Mouse (Mus musculus): ENCODE measurements around the gene Ran.

Ran gene

DNA sequence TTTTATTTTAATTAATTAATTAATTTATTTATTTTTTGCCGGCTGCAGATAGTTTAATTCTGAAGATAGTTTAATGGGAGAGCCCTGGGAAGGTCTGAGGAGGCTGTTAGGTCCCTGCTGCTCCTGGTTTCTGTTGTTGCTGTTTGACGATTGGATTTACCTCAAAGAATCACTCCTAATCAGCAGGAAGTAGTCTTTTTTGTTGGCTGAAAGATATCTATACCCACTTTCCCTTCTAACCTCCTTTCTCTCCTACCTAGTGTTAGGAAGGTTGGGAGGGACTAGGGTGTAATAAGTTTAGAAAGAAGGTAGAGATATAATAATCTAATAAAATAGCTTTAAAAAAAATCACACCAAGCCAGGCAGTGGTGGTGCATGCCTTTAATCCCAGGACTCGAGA is 4.8 kb upstream of the Ran start:
- no peak for DNase-seq (ENCODE audit: low spot score in 2 of 2)

DNA sequence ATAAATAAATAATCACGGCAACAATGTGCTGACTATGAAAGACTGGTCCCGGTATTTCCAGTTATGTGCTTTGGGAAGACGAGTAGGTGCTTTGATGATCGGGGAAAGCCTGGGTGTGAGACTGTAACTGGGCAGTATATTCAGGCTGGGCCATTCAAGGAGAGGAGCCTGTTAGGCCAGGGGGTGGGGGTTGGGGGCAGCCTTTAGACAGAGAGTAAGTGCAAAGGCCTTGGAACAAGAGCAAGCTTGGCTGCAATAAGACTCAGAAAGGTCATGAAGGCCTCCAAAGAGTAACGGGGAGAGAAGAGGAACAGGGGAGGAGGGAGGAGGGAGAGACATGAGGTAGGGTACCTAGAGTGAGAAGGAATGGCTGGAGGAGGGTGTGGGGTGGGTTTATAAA is 4.3 kb upstream of the Ran start:
- no peak for DNase-seq (ENCODE audit: low spot score in 2 of 2)

DNA sequence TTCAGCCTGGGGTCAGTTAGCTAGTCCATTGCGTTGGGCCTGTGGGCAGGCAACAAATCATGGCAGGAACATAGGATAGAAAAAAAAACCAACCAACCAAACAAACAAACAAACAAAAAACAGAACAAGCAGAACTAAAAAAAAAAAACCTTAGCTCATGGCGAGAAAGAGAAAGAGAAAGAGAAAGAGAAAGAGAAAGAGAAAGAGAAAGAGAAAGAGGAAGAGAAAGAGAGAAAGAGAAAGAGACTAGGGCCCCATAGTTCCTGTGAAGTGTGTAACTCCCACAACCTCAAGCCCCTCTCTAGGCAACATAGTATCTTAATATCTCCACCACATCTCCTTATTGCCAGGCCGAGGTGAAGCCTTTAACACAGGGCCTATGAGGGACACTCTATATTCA is 3.5 kb upstream of the Ran start:
- DNase-seq (ENCODE audit: low spot score in 2 of 2), result no peak

DNA sequence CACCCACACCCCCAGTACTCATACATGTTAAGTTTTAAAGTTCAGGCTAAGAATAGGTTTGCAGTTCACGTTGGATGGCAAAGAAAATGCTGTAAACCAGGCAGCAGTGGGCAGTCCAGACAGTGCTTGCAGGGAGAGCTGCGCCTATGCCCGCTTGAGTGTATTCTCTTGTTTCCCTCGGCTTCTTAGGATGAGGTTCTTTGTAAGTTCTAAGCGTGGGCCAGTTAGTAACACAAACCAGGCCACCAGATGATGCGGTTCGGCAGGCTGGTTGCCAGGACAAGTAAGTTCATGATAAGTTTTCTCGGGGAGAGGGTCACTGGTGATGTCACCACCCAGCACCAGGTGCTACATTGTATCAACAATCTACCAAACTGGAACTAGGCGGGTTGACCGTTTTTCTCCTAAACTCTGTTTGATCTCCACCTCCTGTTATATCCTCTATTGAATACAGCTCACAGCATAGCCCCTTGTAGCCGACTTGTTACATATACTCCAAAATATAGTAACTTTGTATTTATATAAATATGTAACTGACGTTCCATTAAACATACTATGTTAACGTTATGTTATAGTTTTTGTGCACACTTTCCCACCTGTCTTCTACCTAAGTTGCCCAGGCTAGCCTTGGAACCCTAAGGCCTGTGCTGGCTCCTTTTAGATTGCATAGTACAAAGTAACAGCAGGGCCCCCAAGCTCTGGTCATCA is 933 bp upstream of the Ran start:
- no peak for DNase-seq (ENCODE audit: low spot score in 2 of 2)

DNA sequence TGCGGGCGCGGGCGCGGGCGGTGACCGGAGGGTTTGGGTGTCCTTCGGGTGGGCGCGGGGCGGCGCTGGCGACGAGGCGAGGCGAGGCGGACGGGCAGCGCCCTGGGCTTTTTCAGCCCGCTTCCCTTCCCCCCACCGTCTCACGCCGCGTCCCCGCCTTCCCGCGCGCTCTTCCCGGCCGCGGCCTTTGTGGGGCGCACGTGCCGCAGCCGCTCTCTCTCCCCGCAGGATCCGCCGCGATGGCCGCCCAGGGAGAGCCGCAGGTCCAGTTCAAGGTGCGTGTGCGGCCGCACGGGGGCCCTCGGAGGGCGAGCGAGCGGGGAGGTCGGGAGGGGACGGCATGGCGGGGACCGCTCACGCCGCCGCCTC is 415 bp downstream of the Ran start:
- no peak for DNase-seq (ENCODE audit: low spot score in 2 of 2)

DNA sequence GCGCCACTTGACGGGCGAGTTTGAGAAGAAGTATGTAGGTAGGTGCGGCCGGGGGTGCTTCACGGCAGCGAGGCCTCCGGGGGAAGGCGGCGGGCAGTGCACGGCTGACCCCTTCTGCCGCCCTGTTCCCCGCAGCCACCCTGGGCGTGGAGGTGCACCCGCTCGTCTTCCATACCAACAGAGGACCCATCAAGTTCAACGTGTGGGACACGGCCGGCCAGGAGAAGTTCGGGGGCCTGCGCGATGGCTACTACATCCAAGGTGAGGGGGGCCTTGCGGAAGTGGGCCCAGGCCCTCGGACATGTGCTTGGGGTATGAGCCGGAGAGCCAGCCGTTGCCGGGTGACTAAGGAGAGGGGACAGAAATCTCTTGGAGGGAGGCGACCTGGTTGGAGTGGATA is 862 bp downstream of the Ran start:
- DNase-seq (ENCODE audit: low spot score in 2 of 2), result no peak

DNA sequence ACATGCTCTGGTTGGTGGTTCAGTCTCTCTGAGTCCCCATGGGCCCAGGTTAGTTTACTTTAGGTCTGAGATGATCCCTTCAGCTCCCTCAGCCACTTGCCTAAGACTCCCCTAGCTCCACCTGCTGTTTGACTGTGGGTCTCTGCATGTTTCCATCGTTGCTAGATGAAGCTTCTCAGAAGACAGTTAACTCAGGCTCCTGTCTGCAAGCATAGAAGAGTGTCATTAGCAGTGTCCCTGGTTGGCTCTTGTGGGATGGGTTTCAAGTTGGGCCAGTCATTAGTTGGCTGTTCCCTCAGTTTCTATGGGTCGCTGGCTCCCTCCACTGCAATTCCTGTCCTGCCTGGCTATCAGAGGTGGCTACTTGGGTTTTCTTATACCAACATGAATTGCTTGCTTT is 5.2 kb downstream of the Ran start:
- no peak for DNase-seq (ENCODE audit: low spot score in 2 of 2)

DNA sequence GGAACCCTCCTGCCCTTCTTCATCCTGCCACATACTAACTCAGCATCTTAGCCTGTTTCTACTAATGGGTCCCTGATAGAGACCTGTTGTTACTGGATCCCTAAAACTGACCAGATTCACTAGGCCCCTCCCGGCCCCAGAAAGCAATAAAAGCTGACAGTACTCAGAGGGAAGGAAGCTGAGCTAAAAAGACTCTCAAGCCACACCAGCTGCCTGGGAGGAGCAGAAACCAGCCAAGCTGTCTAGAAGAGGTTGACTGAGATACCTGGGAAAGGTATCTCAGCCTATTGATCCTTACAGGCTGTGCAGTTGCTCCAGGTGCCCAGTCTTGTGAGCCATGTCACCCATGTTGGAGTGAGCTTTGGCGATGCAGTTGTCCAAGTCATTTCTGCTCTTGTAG is 5.9 kb downstream of the Ran start:
- DNase-seq (ENCODE audit: low spot score in 2 of 2), result no peak

DNA sequence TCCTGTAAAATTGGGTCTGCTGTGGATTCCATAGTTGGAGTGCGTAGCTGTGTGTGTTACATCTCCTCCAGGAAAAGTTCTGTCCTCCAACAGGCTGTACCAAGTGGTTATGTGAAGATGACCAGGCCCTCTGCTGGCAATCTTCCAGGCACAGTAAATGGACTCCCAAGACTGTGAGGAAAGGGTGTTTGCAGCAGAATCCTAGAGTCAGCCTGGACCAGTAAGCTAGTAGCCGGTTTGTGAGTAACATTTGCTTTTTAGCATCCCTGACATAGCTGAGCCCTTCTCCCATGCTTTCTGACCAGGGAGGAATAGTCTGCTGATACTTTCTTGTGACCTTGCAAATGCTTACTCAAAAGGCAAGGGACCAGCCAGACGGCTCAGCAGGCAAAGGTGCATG is 6.3 kb downstream of the Ran start:
- no peak for DNase-seq (ENCODE audit: low spot score in 2 of 2)

DNA sequence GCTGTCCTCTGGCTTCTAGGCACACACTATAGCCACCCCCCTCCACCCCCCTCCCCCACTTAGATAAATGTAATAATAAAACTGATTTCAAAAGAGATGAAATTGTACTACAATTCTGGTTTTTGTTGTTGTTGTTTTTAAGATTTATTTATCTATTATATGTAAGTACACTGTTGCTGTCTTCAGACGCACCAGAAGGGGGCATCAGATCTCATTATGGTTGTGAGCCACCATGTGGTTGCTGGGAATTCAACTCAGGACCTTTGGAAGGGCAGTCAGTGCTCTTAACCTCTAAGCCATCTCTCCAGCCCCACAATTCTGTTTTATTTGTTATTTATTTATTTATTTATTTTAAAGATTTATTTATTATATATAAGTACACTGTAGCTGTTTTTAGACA is 6.8 kb downstream of the Ran start:
- no peak for DNase-seq (ENCODE audit: low spot score in 2 of 2)

DNA sequence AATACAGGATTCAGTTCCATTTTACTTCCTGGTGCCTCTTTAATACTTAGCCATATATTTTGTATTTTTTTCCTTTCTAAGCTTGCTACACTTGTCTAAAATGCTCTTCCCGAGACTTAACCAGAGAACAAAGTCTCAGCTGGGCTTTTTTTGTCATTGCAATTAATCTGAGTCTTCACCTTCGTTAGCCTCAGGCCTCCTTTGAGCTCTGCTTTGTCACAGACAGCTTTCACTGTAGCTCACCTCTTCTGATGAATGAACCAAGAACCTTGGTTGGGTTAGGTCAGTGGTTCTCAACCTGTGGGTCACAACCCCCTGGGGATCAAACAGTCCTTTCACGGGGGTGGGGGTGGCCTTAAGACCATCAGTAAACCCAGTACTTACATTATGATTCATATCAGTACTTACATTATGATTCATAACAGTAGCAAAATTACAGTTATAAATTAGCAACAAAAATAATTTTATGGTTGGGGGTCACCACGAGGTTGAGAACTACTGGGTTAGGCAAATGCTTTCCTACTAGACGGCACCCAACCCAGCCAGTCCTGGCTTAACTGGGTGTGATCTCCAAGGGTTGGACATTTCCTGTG is 9.4 kb downstream of the Ran start:
- no peak for DNase-seq (ENCODE audit: low spot score in 2 of 2)

DNA sequence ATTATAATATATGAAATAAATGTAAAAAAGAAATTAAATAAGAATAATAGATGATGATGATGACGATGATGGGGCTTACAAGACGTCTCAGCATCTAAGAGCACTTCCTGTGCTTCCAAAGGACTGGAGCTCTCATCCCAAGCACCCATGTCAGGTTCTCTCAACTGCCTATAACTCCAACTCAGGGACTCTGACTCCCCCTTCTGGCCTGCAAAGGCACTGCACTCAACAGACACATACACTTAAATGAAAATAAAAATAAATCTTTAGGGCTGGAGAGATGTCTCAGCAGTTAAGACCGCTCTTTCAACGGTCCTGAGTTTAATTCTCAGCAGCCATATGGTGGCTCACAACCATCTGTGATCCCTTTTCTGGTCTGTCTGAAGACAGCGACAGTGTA is 16.8 kb downstream of the Ran start:
- no peak for DNase-seq (ENCODE audit: low spot score in 2 of 2)

DNA sequence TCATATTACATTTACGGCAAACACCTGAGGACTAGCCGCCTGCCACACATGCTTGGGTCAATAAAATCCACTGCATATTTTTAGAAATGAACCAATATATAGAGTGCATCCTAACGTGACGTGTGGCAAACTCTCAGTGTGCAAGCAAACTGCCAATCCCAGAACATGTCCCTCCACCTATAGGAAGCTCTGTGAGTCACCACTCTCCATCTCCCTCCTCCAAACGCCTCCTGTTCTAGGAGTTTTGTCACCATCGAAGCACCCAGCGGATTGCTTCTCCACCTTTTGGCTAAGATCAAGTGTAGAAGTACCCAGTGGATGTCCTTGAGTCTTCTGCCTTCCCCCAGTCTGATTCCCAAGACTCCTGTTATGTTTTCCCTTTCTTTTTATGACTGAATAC is 17.9 kb downstream of the Ran start:
- no peak for DNase-seq (ENCODE audit: low spot score in 2 of 2)

DNA sequence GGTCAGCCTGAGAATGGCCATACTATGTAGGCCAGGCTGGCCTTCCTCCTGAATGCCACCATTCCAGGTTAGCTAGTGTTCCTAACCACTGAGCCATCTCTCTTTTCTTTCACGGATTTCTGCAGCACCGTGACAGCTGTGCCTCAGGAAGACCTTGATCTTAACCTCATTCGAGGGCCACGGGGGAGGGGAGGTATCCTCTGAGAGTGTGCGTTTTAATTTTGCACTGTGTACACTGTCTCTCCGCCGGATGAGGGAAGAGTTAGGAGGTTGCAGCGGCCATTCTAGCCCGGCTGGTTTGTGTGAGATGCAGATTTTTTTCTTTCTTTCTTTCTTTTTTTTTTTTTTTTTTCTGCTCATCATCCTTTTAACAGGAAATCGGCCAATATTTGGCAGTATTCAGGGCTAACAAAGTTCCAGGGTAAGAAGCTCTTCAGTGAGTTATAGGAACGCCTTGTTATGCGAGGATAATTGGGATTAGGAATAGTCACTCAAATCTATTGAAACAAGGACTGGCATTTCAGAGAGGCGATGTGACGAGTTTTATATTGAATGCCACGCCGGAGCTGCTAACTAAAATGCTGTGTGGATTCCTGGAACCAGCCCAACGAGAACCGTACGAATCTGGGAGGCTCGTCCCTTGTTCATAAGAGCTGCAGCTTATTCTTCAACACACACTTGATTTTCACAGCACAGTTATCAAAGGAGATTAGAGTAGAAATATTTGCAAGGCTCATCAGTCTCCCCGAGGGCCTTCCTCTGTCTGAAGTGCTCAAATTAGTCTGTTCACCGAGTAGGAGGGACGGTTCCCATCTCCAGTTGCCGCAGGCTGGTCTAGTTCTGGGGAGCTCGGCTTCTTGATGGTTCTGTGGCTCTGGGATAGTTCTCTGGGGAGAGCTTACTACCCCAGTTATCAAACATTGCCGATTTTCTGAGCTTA is 26.0 kb downstream of the Ran start:
- DNase-seq (ENCODE audit: low spot score in 2 of 2), result no peak

DNA sequence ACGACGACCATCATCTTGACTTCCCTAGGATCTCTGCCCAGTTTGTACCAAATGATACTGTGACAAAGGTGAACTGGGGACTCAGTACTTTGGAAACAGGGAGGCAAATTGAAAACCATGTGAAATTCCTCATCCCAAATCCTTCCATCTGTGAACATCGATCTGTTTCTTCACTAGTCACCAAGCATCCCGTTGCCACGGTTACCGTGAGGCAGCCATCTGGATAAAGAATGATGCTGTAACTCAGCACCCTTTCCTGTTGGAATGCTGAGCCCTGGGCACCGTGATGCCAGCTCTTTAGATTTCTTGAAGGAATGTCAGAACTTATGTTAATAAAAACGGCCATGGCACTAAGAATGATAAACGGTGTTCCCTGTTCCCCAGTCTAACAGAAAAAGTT is 29.5 kb downstream of the Ran start:
- DNase-seq (ENCODE audit: low spot score in 2 of 2), result no peak

DNA sequence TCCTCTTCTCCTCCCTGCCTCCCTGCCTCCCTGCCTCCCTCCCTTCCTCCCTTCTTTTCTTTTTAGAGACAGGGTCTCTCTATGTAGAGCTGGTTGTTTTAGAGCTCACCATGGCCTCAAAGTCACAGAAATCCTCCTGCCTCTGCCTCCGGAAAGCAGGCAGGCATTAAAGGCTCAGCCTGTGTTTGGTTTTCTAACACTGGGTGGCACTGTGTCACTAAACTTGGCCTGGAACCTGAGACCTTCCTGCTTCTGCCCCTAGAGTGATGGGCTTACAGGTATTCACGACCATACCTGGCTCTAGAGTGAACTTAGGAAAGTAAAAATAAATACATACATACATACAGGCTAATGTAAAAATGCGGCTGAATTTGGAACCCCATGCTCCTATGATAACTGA is 32.0 kb downstream of the Ran start:
- DNase-seq (ENCODE audit: low spot score in 2 of 2), result no peak

DNA sequence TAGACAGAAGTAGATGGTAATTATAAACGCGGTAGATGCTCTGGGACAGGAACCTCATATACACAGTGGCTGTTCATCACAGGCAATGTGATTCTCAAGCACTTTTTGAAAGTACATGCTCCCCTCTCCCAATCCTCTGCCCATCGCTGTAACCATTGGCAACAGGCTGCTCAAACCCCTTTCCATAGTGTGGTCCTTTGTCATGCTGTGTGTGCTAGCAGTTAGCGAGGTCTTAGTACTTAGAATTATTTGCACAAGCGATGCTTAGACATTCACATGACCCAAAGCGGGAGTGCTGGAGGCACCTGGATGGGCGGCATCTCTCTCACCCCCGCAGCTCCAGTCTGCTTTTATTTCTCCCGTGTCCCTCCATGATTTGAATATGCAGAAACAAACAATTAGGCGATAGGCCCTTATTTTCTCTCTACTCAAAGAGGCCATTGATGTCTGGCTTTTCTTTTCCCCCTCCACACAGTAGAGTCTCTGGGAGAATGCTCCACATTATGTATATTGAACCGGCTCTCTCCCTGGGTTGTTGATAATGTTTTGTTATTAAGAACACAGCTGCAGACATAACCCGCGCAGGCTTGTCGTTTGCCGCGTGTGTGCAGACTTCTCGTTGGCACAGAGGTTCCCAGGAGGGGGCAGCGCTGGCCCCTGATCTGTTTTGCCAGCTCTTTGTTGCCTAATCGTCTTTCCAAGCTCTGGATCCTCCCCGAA is 32.9 kb downstream of the Ran start:
- DNase-seq (ENCODE audit: low spot score in 2 of 2), result no peak

DNA sequence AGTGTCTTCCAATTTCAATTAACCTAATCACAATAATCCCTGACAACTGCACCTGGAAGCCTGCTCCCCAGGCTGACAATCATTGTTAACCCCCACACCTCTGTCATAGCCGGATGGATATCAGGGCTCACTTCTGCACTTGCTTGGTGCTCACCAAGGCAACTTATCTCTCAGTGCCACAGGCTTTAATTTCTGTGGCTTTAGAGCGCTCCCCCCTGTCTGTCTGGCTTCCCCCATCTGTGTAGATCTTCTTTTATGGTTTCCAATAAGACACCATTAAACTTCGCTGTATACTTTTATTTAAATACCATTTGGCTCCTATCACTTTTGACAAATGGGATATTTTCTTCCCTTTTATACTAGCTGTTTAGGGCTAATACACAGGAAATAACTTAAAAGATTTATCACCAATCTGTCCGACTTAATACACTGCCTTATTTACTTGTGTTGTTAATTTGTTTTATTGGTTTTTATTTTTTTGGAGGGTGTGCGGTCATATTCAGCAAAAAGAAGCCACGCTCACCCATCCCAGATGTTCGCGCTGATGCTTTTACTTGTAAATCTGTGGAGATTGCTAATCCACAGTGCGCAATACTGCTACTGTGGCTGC is 34.9 kb downstream of the Ran start:
- no peak for DNase-seq (ENCODE audit: low spot score in 2 of 2)

DNA sequence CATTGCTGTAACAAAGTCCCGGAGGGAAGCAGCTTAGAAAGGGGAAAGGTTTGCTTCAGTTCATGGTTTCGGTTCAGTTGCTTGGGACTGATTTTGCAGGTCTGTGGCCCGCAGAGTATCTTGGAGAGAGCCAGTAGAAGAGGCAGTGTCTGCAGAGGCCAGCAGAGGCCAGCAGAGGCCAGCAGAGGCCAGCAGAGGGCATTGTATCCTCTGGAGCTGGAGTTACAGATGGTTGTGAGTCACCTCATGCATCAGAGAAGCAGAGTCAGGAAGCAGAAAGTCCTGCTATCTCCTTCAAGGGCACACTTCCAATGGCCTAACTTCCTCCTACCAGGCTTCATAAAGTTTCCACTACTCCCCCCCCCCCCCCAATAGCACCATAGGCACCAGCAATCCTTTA is 39.2 kb downstream of the Ran start:
- DNase-seq (ENCODE audit: low spot score in 2 of 2), result no peak

DNA sequence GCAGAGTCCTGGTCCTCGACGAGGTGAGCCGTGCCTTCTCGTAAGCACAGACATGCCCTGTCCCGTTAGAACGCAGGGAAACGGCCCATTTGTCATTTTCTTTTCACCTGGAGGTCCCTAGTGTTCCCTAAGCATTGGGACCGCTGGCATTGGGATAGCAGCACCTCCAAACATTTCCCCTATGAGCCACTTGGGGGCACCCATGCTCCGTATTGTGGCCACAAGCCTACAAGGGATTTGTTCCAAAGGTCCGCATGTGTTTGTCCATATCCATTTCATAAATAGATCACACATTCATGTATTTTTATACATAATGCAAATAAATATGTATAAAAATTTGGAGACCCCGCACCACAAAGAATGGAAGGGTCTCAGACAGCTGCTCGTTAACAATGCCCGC is 41.7 kb downstream of the Ran start:
- peak; percentile 37 to 61 for DNase-seq (ENCODE audit: low spot score in 2 of 2)

DNA sequence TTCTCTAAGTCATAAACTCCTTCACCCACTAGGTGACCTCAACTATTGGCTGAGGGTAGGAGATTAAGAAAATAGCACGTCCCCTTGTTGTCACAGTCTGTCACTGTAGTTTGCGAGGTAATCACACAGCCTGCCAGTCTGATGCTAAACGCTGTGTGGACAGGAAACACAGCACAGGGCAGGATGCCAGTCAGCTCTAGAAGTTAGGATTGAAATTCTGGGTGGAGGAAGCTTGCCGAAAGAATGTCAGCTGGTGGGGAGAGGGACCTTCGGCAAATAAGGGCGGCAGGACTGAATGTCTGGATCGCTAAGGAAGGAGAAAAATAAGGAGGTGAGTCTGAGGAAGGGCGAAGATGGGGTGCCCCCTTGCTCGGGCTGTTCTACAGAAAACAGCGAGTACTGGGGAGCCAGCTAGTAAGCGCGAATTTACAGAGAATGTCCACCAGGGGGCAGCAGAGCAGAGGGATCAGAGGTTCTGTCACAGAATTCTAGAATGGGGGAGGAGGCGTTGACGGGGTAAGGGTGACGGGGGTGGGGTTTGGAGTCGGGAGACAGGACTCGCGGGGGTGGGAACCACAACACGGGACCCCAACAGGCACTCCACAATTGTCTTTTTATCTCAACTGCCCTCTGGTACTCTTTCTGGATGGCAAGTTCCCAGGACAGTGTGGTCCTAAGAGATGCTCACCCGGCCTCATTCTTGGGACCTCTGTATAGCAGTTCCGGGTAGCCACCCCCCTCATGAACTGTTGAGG is 43.3 kb downstream of the Ran start:
- peak; percentile 66 to 79 for DNase-seq (ENCODE audit: low spot score in 2 of 2)

Data from urinary bladder, postnatal 36 days (tissue).